Mouse (Mus musculus) MN1 (cell line): ENCODE data around the gene Tigd3.

Source experiments
- DNase-seq: peaks from one replicate; pipeline ENCODE4 v3.0.0-alpha.2; 2016; ENCODE audit warnings: low spot score

Tigd3 gene

DNA sequence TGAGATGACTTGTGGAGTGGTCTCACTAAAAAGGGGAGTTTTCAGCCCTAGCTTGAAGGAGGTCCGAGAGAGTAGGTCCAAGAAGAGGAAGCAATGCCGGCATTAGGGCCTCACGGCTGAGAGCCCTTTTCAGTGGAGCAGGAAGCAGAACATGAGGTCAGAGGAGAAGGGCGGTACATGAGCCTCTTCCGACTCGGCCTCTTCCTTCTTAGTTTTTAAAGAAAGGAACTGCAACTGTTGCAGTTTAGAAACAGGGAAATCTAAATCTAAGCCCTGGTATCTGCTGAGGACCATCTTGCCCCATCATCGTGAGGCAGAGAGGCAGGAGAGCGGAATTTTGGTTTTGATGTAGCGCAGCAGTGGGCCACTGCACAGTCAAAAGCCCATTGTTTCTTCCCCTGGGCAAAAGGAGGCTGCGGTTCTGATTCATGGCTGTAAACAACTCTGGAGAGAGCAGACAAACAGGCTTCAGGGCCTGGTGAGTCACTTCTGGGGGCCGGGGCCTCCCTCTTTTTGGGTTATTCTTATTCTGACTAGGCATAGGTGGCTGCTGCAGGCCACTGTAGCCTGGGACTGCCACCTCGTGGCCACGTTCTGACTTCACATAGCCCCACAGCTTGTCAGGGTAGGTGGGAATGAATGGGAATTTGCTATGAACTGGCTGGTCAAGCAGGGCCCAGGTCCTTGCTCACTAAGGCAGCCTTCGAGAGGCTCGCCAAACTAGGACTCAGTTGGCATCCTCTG lies 16.2 kb downstream of the Tigd3 start, which contains the start of gene Slc25a45:
Slc25a45 (plus strand) TSS at position 191 of the 744 bp plus-strand sequence.
- peak; percentile 82 for DNase-seq

DNA sequence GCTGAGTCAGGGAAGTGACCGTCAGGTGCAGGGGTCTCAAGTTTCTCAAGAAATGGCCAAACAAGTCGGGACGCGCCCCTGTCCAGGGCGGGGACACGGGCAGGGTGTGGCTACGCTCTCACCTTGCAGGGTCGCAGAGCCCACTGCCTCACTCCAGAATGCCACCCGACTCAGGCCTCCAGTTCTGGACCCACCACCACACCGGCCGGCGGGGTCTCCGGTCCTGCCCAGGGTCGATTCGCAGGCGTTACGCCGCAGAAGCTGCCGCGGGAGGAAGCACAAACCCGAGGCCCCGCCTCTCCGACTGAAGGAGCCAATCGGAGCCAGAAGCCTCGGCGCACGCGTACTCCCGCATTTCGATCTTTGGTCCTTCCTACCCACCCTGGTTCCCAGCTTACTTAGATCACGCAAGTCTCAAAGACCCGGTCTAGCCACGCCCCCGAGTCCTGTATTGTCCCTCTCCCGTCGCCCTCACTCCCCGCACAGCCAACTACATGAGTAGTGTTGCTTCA lies 18.9 kb downstream of the Tigd3 start, which contains the start of gene Frmd8:
Frmd8 (minus strand) TSS at position 306 of the 512 bp plus-strand sequence.
- DNase-seq: peak; percentile 92

DNA sequence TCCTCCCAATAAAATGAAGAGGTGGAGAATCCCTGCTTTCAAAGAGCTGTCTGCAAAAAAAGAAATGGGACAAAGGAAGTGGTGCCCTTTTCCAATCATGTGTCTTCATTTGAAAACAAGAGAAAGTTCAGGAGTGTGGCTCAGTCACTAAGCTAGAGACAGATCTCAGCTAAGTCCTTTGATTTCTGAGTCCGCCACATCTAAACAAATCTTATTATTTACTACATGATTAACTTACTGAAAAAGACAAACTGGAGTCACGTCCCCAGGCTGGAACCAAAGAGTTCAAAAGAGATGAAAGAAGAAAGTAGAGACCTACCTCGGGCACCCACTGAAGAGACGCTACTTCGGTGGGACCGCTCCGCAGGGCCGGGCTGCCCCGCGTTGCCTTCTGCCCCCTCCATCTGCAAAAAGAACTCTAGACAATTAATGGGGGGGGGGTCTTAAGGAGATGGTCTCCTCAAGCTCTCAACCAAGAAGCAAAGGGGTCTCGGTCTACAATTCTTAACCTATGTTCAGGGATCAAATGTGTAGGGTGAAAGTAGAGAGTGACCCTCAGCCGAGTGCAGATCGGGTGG lies 19.5 kb downstream of the Tigd3 start:
- DNase-seq: no peak

DNA sequence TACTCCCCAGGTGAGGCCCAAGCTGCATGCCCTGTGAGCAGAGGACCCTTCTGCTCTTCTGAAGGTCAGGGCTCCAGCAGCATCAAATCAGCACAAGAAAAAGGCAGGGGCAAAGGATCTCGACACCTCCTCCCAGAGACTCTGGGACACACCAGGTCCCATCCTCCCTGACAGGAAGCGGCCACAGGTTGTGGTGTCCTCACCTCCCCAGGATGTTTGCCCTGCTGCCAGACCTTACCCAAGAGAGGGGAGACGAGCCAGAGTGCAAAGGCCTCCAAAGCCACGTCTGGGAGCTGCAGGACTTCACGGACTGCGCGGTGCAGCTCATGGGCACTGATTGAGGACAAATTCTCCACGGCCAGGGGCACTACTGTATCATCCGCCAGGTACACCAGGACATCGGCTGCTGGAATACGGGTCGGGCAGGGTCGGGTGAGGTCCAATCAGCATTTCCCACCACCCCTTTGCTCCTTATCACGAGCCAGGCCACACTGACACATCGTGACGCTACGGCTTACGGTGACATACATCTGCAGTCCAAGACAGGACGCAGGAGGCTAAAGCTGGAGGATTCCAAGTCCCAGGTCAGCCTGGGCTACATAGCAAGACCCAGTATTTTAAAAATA lies 20.9 kb downstream of the Tigd3 start:
- no peak for DNase-seq

DNA sequence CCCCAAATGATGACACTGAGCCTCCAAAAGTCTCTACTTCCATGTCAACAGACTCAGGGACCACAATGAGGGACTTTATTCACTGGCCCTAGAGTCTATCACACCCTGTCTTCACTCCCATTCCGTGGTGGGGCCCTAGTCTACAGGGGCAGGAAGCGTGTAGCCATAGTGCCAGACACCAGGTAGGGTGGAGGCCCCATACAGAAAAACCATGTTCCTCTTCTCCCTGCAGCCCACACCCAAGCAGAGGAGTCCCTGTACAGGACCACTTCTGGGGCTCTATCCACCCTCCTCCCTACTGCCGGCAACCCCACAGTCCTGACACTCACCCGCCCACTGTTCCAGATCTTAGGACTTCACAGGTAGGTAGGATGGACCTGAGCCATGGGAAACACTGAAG lies 21.4 kb downstream of the Tigd3 start:
- no peak for DNase-seq

DNA sequence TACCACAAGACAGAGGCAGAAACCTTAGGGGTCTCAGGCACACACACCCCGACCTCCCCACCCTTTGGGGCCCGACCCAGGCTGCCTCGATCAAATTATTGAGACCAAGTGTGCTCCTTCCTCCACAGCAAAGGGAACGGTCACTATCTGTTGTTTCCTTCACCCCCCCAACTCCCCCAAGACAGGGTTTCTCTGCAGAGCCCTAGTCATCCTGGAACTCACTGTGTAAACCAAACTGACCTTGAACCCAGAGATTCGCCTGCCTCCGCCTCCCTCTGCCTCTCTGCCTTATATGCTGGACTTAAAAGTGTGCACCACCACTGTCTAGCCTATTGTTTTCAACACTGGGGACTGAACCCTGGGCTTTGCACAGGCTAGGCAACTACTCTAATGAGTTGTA lies 22.3 kb downstream of the Tigd3 start:
- no peak for DNase-seq

DNA sequence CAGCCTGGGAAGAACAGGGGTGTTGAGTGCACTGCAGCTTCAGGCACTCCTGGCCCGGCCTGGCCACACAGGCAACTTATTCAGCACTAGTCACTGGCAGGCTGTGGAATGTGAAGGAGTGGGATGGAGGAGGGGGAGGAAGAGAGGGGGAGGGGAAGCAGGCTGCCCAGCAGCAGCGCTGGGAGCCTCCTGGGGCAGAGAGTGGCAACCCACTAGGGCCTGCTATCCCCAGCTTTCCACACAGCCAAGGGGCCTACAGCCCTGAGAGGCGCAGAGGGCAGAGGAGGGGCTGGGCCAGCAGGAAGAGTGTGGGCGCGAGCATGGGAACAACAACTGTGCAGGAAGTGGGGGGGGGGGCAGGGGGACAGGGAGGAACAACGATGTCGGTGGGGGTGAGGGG lies 22.7 kb downstream of the Tigd3 start:
- DNase-seq: no peak

DNA sequence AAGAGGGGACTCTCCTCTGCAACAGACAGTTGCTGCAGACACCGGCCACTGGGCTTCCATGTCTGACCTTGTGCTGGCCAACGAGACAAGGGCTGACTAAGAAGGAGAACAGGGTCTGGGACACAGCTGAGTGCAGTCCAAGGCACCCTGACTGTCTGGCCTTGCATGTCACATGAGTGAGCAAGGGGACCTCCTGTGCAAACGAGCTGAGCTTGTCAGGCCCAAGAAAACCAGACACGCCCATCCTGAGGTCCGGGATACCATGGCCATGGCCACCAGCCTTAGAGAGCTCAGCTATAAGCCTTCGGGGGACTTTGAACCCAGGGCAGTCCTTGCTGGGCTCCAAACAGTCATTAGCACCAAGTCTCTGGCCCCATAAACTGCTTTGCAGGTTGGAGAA lies 25.9 kb downstream of the Tigd3 start:
- no peak for DNase-seq

DNA sequence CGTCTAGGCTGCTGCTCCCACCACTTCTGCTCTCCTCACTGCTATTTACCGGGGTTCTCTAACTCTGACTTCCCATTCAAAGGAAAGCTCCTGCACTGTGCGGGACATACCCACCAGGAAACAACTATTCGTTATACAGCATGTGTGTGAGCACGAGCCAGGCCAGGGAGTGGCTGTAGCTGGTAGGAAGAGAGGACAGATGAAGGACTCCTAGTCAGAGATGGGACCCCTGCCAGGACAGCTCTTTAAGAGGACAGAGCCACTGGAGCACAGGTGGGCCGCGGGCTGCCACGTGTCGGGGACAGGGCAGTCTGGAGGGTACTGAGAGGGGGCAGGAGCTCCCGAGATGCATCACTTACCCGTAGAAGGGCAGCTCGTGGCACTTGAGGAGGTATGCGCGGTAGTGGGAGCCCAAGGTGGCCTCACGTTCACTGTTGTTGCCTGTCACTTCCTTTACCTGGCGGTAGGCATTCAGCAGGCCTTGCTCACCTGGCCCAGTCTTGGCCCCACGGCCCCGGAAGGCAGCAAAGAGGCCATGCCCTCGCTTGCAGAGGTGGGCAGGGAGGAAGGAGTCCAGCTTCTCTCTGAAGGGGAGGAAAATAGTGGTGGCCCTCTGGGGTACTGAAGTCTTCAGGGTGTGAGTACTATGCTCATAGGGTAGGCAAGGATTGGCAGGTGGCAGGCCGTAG lies 29.1 kb downstream of the Tigd3 start:
- DNase-seq: no peak

DNA sequence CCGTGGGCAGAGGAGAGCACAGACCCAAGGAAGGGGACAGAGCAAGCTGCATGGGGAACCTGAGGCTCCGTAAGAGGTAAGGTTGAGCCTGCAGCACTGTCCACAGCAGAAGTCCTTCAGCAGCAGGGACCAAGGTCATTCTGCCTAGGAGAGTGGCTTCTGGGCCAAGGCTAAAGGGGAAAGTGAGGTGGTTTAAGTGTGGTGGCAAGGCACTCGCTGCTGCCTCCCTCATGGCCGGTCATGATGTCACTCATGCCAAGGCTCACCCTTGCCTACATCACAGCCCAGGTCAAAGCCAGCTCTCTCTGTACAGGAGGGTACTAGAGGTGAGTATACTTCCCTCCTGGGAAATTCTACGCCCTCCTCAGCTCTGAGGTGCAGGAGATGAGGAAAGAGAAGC lies 30.2 kb downstream of the Tigd3 start:
- DNase-seq: no peak

DNA sequence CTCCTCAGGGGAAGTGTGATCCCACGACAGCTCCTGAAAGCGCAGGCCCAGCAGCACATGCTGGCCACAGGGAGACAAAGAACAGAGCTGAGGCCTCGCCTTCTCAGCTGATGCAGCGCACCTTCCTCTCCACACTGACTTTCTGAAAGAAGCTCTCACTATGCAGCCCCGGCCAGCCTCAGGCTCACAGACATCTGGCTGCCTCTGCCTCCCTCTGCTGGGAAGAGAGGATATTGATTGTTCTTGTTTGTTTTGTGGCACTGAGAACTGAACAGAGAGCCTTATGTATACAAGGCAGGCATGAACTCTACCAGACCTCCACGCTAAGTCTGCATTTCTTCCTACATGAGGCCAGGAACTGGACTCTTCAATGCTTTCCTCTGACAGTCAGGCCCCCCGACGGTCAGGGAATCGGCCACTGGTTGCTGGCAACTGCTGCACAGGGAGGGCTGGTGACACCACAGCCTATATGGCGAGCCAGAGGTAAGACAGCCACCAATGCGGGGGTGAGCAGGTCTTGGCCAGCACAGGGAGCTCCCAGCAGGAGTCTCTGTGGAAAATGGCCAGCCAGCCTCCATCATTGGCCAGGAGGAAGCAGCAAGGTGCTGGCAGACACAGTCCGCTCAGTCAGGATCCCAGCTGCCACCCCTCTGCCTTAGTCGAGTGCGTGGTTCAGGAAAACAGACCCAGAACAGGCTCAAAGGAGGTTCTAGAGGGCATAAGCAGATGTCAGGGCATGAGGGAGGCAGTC lies 31.4 kb downstream of the Tigd3 start:
- no peak for DNase-seq

DNA sequence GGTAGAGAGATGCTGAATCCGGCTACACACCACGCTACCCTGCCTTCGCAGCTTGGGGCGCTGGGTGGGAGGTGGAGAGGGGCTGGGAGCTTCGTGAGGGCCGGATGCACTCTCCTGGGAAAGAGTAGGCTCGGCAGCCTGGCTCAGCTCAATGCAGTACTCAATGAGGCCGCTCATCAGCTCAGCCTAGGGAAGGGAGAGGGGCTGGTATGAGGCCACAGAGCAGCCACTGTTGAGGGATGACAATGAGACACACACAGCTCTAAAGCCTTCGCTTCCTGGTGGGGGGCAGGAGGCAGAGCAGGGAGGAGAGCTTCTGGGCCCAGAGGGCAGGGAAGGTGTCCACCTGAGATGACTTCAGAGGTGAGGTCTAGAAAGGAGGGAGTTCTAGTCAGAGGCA lies 37.3 kb downstream of the Tigd3 start:
- no peak for DNase-seq

DNA sequence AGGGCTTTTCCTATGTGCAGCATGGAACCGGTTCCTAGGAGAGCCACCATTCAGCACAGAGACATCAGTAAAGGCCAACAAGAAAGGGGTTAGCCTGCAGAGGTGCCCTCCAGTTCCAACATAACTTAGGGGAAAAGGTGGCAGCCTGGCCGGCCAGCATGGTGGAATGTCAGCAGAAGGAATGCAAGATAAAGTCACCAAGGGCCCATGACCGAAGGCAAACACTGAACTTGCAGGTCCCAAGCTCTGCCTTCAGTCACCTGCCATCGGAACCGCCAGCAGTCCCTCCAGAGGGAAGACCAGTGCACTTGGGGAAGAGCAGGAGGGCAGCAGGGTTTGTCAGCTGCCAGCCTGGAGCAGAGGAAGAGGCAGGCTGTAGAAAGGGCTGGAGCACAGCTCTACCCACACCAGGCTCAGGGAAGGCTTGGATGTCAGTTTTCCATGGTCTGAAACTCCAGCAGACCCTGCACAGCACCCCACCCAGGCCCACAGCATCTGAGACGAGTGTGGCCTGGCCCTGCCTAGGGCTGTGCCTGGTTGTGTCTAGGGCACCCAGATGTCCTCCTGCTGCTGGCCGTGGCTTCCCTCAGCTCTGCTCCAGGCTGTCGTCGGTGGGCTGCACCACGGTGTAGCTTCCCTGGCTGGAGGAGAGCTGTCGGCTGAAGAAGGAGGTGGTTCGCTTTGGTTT lies 41.8 kb downstream of the Tigd3 start:
- DNase-seq: no peak

DNA sequence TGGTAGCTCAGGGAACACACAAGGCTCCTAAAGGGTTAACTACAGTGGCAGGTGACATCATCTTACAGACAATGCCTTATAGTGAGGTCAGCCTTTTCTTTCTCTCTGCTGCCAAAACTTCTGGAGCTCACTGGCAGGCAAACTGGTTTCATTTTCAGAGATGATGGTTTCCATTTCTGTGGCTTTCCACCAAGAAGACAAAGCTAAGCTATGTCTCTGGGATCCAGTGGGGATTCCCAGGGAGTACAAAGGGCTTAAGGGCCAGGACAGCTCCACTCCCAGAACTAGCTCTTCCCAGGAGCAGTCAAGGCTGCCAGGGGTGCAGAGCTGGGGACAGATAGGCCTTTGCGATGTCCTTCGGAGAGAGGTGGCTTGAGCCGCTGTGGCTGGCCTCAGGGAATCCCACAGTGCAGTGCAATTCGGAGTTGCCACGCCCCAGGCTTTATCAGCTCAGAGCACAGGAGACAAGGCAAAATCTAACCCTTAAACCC lies 42.4 kb downstream of the Tigd3 start:
- peak; percentile 75 for DNase-seq

DNA sequence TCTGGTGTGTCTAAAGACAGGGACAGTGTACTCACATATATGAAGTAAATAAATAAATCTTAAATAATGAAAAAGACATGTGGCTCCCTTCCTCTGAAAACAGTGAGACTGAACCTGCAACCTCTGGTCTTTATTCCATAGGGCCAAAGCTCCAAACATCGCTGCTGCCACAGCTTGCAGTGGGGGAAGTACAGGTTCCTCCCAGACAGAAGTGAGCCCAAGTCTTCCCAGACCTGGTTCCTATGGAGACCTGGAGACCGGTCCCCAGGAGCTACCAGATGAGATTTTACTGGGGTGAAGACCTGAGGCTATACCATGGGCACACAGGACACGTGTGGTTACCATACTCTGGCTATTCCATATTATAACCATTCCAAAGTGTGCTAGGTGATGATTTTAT lies 43.1 kb downstream of the Tigd3 start:
- DNase-seq: no peak

DNA sequence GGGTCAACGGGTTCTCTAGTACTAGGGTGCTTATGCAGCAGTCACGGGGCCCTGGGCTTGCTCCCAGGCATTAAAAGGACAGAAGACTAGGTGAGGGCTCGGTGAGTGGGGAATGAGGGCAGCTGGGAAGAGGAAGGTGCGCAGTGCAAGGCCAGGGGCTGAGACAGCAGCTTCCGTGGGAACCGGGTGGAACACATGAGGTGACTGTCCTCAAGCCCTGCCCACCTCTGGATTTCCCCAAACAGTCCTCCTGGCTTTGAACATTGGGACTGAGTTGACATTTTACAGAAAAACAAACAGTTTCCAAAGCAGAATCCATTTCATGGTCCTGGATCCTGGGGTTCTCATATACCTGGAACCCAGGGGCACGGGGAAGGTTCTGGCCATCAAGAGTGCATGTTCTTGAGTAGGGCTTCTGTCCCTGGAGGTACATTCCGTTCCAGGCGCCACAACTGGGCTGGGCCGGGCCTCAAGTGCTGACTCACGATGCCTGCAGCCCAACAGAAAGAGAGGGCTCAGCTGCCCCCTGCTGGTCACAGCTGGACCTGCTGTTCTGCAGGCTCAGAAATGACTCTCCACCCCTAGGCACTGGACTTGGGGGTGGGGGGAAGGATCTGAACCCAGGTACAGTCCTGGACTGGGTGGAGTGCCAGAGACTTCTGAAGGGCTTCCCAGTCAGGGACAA lies 44.0 kb downstream of the Tigd3 start:
- DNase-seq: peak; percentile 87

DNA sequence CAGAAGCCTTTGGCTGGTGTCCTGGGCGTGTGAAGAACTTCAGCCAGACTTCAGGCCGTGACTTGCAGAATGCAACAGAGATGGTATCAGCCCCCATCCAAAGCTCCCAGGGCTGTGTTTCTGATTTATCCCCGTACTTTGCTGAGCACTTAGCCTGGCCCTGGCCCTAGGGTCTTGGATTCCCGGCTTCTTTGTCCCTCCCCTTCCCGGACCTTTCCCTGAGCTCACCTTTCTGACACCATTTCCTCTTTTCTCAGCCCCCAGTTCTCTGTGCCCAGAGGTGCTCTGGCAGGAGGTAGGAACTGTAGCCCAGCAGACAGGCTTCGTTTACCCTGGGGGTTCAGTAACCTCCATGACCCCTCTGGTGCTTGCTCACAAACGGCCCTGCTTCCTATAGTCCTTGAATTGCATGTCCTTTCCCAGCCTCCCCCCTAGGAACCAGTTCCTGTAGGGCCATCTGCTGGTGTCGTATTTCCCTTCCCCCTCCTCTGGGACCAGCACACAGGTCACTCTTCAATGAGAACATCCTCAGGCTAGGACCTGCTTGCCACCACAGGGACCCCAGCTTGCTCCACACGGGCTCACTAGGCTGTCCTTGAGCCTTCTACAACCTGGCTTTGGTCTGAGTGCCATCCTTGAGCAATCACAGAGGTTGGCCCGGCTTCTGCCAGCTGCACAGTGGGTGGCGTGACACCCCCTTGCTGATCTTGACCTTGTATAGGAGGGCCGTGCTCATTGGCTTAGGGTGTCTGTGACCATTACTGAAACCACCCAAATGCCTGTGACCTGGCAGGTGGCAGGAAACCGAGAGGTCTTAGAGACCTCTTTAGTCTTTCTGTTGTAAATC lies 44.9 kb downstream of the Tigd3 start:
- peak; percentile 51 for DNase-seq

DNA sequence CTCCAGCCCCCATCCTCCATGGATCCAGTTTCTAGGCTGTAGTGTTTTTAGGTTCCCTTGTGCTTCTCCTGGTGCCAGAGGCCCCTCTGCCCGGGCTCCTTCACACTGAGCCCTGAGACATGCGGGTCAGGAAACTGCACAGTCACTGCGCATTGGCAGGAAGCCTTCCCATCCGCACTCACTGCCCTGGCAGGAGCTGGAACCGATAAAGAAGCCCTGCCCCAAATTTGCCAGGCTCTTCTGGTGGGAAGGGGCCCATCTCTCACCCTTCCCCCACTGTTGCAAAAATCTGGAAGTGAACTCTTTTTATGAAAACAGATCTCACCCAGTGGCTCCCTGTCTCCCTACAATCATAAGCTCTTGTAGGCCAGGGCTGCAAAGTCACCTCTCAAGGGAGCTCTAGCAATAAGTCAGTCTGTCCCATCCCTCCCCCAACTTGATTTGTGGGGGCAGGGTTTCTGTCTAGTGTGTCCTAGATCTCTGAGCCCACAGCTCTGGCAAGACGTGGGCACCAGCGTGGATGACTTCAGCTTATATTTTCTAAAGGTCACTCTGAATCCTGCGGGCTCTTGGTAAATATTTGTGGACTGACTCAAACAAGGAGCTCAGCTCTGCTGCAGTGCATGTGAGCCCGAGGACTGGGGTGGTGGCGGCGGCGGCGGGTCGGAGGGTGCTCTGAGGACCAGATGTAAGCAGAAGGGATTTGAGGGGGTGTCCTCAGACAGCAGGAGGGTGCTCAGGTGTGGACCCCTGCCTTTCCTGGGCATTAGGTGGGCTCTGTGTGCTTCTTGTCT lies 45.7 kb downstream of the Tigd3 start:
- peak; percentile 63 for DNase-seq
